8 mouse cellular contexts compared by ENCODE assay signal in genomic region chr4:106910201-106911172, GRCm38 (mm10). TPM values are rescaled to one million over a fixed set of nuclear protein-coding genes. Genes with fewer than 3 reads are reported as not detected.
DNase-seq lines count a peak whose midpoint lies in the region; ATAC-seq and TF ChIP-seq lines count a peak whose summit lies in the region.

TSS of gene Ssbp3 (plus strand) at chr4:106910701.

- peak within 1 kb of the TSS; percentile 100 for H3K27ac ChIP-seq in embryonic facial prominence, embryonic 13.5 days
- H3K27ac ChIP-seq in limb, embryonic 15.5 days, result peak within 1 kb of the TSS; percentile 99
- H3K27ac ChIP-seq in midbrain, postnatal 0 days (ENCODE audit: low read depth, low read length), result peak within 1 kb of the TSS; percentile 88

- WGBS in embryonic facial prominence, embryonic 13.5 days, result under 1% methylated on average over 51 of the region's 51 CpGs
- WGBS in limb, embryonic 15.5 days, result under 1% methylated on average over 49 of the region's 51 CpGs
- WGBS in midbrain, postnatal 0 days, result under 1% methylated on average over 38 of the region's 51 CpGs

- H3K4me3 ChIP-seq in embryonic facial prominence, embryonic 13.5 days, result peak within 1 kb of the TSS; percentile 100
- H3K4me3 ChIP-seq in limb, embryonic 15.5 days, result peak within 1 kb of the TSS; percentile 100
- peak within 1 kb of the TSS; percentile 96 for H3K4me3 ChIP-seq in midbrain, postnatal 0 days (ENCODE audit: low read depth, low read length)

- TF ChIP-seq CTCF in midbrain, postnatal 0 days (IDR thresholded peaks at IDR 0.05), result no peak

- peak within 1 kb of the TSS; percentile 93 for H3K4me2 ChIP-seq in embryonic facial prominence, embryonic 13.5 days
- H3K4me2 ChIP-seq in limb, embryonic 15.5 days, result peak within 1 kb of the TSS; percentile 69
- peak within 1 kb of the TSS; percentile 94 for H3K4me2 ChIP-seq in midbrain, postnatal 0 days (ENCODE audit: low read depth, low read length, poor library complexity, severe bottlenecking)

- peaks cover 58% of the 10 kb centered on the region for H3K4me1 ChIP-seq in embryonic facial prominence, embryonic 13.5 days
- peaks cover 59% of the 10 kb centered on the region for H3K4me1 ChIP-seq in limb, embryonic 15.5 days
- peaks cover 28% of the 10 kb centered on the region for H3K4me1 ChIP-seq in midbrain, postnatal 0 days (ENCODE audit: insufficient read depth, low read length)

- peak within 1 kb of the TSS; percentile 100 for H3K9ac ChIP-seq in embryonic facial prominence, embryonic 13.5 days
- peak within 1 kb of the TSS; percentile 100 for H3K9ac ChIP-seq in limb, embryonic 15.5 days
- peak within 1 kb of the TSS; percentile 90 for H3K9ac ChIP-seq in midbrain, postnatal 0 days (replicated peaks; ENCODE audit: low read length, poor library complexity, severe bottlenecking)

- no peaks in the 10 kb centered on the region for H3K27me3 ChIP-seq in embryonic facial prominence, embryonic 13.5 days
- H3K27me3 ChIP-seq in limb, embryonic 15.5 days, result no peaks in the 10 kb centered on the region
- no peaks in the 10 kb centered on the region for H3K27me3 ChIP-seq in midbrain, postnatal 0 days (ENCODE audit: insufficient read depth, low read length)

- H3K9me3 ChIP-seq in embryonic facial prominence, embryonic 13.5 days, result no peaks in the 10 kb centered on the region
- no peaks in the 10 kb centered on the region for H3K9me3 ChIP-seq in limb, embryonic 15.5 days
- no peaks in the 10 kb centered on the region for H3K9me3 ChIP-seq in midbrain, postnatal 0 days (ENCODE audit: low read length)

- H3K36me3 ChIP-seq in embryonic facial prominence, embryonic 13.5 days, result peaks cover 15% of the 10 kb centered on the region
- peaks cover 2% of the 10 kb centered on the region for H3K36me3 ChIP-seq in limb, embryonic 15.5 days
- peaks cover 3% of the 10 kb centered on the region; the same call in 1 of the 2 replicates for H3K36me3 ChIP-seq in midbrain, postnatal 0 days (ENCODE audit: insufficient read depth, low read length)

- peak; percentile 21 for ATAC-seq in embryonic facial prominence, embryonic 13.5 days (ENCODE audit: insufficient number of reproducible peaks, insufficient read depth, low FRiP score, low TSS enrichment, low read depth)
- ATAC-seq in limb, embryonic 15.5 days (ENCODE audit: insufficient number of reproducible peaks, low FRiP score, low TSS enrichment, low read depth), result peak; percentile 42
- ATAC-seq in midbrain, postnatal 0 days (ENCODE audit: low FRiP score), result peak; percentile 61

- DNase-seq in 416B (ENCODE audit: low read depth), result peak; percentile 96
- peak; percentile 59 for DNase-seq in adrenal gland, postnatal 25 days
- DNase-seq in heart, adult 9 months (ENCODE audit: low spot score in 2 of 2), result peak; percentile 90 to 93
- peak; percentile 96 for DNase-seq in kidney, adult 9 months
- DNase-seq in midbrain, postnatal 0 days (ENCODE audit: low spot score), result peak; percentile 97
- DNase-seq in spleen, postnatal 14 days (ENCODE audit: low spot score in 2 of 2), result peak; percentile 22 to 44

RNA-seq across cellular contexts. Expression of gene Ssbp3, which starts in this region (rescaled TPM):
- total RNA-seq in adrenal gland, postnatal 25 days (2021), result 70.8 and 82.6 TPM in 2 replicates
- 172 and 190 TPM in 2 replicates for polyA plus RNA-seq in embryonic facial prominence, embryonic 13.5 days (2015; fragmentation: Nextera tagmentation; extraction: Ambion mirVana)
- polyA plus RNA-seq in limb, embryonic 15.5 days (2015; fragmentation: Nextera tagmentation; extraction: Ambion mirVana), result 93.9 and 112 TPM in 2 replicates
- total RNA-seq in midbrain, postnatal 0 days (2014; rRNA removed), result 172 and 176 TPM in 2 replicates
- 110 and 126 TPM in 2 replicates for polyA plus RNA-seq in midbrain, postnatal 0 days (2015; fragmentation: Nextera tagmentation; extraction: Ambion mirVana)

Comparison
In these comparisons a context has a peak if more than half of its experiments do, and no peak if none do; other contexts are left out.
1. Peak in every context shown above with its lines: DNase-seq, ATAC-seq, H3K4me3 ChIP-seq and H3K27ac ChIP-seq.
2. DNase-seq: peak in every context shown above with its lines; median percentile 97 in midbrain, postnatal 0 days; 96 in 416B; 96 in kidney, adult 9 months; 92 in heart, adult 9 months; 59 in adrenal gland, postnatal 25 days; 33 in spleen, postnatal 14 days.